Mouse (Mus musculus): ENCODE measurements around the gene Gng7.
"Not testable (repeated sequence)": the region's sequence is repeated elsewhere in the genome, so short reads cannot be mapped to it uniquely, and the experiment has no call there.

Gng7 gene

DNA sequence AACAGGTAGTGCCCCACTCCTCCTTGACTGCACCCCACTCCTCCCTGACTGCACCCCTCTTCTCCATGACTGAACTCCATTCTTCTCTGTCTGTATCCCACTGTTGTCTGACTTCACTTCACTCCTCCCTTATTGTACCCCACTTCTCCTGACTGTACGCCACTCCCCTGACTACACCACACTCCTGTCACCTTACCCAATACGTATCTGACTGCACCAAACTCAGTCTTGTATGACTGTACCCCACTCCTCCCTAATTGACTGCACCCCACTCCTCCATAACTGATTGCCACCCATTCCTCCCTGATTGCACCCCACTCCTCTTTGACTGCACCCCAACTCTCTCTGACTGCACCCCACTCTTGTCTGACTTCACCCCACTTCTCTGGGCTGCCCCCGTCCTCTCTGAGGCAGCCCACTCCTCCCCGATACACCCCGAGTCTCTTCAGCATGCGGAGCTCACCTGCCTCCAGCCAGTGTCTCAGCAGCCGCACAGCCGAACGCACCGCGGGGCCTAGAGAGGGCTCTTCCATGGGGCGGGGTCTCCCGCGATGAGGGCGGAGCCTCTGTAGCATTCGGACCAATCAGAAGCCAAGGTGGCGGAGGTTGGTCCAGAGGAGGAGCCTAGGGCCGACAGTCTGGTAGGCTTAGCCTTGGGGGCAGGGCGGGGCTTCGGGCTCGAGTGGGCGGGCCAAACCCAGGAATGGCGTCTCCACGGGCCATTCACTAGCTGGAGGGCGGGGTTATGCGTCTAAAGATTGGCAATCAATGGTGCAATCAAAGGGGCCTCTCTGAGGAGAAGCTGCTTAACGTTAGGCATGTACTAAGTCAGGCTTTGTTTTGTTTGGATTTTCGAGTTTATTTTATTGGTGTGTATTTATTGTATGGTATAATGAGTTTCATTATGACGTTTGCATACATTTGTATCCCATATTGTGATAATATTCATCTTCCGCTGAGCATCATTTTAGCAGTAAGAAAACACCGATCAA lies at the start of gene Gng7:
TSS of gene Gng7 (minus strand) at position 553 of the 992 bp plus-strand sequence.
- peak; percentile 99 for DNase-seq (ENCODE audit: low read depth, low spot score)

DNA sequence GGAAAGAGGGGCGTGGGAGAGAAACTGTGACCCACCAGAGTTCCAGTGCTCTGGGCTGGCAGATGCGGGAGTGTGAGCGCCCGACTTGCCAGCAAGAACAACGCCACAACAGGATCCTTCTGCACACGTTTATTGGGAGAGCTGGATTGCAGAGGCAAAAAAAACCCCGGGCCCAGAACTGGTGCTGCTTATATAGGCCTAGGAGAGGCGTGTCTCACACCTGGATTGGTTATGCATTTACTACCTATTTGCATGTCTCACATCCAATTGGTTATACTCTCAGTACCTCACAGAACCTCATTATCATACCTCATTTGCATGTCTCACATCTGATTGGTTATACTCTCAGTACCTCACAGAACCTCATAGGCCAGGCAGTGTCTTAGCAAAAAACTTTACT lies 49.8 kb upstream of the Gng7 start:
- not testable (repeated sequence) for DNase-seq (ENCODE audit: low read depth, low spot score)

DNA sequence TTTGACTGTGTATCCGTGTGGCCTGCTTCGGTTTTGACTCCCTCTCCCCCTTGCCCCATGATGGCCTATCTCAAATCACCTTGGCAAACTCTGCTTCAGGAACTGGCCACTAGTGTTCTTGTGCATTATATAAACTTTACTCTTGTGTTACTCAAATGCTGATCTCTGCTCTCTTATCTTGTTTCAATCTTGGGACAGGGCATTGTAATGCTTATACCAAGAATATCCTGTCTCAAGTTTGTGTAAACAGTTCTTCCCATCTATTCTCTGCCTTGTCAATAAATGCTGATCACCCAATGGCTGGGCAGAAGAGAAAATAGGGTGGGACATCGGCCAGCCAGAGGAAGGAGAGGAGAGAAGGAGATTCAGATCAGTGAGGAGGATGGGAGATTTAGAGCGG lies 48.0 kb upstream of the Gng7 start:
- DNase-seq (ENCODE audit: low read depth, low spot score) = no peak

DNA sequence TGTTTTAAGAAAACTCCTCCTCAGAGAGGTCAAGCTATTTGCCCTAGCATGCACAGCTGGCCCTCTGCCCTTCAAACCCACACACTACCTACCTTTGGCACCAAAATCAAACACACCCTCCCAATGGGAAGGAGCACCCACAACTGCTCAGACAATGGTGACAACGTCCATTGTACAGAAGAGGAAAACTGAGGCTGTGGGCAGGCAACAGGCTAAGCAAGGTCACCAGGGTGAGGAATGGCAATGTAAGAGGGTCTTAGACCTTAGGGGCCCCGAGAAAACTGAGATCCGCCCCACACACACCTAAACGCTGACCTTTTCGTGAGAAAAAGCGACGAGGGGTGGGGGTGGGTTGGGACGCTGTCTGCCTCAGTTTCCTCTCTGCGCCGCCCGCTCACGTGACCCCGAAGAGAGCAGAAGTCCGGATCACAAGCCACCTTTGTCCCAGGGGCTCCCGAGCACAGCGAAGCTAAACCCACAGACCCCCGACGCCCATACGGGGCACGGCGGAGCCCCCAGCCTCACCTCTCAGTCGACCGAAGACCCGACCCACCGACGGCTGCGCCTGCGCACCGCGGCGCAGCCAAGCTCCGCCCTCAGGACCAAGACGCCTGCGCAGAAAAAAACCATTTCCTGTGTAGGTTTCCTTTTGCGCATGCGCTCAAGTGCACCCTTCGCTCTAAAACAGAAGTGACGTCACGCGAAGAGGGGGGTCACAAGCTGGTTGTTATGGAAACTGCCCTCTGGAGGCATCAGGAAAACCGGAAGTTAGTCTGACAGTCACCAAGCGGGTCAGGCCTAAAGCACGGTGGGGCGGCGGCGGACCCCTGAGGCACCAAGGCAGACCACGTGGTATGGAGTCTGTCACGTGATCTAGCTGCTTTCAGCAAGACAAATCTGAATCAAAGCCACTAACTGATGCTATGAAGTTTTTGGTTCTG lies 45.1 kb upstream of the Gng7 start, which contains the start of gene Sgta:
TSS of gene Sgta (minus strand) at position 579 of the 941 bp plus-strand sequence.
- DNase-seq (ENCODE audit: low read depth, low spot score) = peak; percentile 99

DNA sequence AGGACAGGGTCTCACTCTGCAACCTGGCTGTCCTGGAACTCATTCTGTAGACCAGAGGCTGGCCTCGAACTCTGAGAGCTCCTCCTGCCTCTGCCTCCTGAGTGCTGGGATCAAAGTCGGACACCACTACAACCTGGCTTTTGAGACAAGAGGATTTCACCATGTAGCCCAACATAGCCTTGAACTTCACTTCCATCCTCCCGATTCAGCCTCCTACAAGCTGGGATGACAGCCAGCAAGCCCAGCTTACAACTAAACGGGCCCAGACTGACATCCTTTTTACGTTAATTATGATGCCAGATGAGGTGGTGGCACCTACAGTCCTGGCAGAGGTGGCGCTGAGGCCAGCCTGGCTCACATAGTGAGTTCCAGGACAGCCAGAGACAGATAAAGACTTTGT lies 44.2 kb upstream of the Gng7 start:
- no peak for DNase-seq (ENCODE audit: low read depth, low spot score)

DNA sequence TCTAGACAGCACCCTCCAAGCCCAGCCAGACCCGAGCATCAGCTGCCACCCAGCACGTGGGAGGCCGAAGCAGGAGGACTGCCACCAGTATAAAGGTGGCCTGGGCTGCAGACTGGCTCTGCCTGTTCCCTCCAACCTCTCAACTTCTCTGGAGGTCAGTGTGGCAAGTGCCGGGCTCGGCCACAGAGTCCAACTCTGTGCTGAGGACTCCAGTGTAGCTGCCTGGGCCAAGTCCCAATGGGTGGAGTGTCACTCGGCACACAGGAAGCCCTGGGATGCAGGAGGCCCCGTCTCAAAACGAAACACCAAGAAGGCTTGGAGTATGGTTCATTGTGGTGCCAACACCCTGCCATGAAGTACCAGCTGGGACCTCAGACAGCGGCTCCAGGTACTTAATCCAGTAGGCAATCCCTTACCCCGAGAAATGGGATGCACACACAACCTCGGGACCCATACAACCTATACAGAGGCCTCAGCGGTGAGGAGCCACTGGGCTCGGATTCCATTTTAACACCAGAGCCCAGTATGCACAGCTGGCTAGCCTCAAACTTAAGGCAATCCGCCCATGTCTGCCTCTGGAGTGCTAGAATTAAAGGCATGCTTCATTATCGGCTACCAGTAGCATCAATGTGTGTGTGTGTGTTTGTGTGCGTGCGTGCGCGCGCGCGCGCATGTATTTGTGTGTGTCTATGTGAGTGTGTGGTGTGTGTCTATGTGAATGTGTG lies 42.8 kb upstream of the Gng7 start:
- DNase-seq (ENCODE audit: low read depth, low spot score) = no peak

DNA sequence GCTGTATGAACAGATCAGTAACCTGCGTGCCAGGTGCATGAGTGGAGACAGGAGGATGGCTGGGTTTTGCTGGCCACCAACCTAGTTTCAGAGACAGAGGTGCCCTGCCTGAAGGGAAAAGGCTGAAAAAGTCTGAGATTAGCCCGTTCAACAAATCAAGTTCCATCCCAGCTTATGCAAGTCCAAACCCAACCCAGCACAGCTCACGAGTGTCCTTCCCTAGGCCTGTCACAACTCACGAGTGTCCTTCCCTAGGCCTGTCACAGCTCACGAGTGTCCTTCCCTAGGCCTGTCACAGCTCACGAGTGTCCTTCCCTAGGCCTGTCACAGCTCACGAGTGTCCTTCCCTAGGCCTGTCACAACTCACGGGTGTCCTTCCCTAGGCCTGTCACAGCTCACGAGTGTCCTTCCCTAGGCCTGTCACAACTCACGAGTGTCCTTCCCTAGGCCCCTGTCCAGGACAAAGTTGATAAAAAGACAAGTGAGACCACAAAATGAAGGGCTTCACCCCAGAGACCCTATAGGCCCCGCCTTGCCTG lies 41.1 kb upstream of the Gng7 start:
- DNase-seq (ENCODE audit: low read depth, low spot score) = not testable (repeated sequence)

DNA sequence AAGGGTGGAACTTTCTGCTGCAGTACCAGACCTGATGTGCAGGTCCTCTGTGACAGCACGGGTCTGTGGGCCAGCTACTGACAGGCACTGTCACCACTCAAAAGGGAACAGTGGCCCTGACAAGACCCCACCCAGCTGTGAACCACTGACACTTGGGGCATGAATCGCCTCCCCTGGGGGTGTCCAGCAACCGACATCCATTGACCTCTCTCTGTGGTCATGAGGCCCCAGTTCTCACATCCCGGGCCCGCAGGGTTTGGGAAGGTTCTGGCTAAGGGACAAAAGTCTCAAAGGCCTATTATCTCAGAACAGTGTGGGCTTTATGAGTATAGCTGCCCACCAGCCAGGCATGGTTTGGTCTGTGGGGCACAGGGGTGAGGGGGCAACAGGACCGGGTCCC lies 40.4 kb upstream of the Gng7 start:
- DNase-seq (ENCODE audit: low read depth, low spot score) = no peak

DNA sequence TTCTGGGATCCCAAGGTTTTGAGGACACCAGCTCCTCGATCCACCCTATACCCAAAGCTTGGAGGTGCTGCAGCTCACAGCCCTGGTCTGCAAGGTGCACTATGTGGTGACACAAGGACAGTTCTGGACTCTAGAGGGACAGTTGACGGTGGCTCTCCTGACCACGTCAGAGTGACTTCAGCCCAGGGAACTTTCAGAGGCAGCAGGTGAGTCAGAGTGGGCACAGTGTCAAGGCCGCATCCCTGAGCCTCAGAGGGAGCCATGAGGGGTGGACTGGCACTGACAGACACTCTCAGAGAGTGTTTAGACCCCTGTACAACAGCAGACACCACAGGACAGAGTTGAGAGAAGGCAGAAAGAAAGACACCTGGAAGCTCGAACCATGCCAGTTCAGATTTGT lies 37.8 kb upstream of the Gng7 start:
- no peak for DNase-seq (ENCODE audit: low read depth, low spot score)

DNA sequence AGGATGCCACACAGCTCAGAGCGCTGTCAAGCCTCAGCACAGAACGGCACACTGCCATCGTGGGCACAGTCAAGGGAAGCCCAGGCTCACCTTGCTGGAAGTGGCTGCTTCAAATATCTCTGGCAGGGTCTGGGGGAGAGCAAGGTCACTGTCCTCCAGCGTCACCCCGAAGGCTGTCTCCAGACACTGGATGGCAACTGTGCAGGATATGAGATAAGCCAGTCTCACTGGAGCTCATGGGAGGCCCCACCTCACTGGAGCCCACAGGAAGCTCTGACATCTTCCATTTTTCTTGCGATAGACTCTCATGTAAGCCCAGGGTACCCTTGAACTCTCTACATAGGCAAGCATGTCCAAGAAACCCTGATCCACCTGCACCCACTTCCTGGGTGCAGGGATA lies 36.4 kb upstream of the Gng7 start:
- no peak for DNase-seq (ENCODE audit: low read depth, low spot score)

DNA sequence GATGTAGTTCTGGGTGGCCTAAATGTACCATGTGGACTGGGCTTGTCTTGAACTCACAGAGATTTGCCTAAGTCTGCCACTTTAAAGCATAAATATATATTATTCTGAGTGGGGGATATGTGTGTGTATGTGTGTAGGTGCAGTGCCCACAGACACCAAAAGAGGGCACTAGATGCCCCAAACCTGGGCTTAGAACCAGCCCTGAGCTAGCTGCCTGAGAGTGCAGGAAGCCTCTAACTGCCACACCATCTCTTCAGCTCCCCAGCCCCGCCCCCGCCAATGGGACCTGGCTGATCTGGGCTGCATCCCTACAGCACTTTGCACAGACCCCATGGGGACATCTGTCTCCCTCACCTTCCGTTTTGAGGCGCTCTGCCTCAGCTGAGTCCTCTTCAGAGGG lies 35.9 kb upstream of the Gng7 start:
- peak; percentile 50 for DNase-seq (ENCODE audit: low read depth, low spot score)

DNA sequence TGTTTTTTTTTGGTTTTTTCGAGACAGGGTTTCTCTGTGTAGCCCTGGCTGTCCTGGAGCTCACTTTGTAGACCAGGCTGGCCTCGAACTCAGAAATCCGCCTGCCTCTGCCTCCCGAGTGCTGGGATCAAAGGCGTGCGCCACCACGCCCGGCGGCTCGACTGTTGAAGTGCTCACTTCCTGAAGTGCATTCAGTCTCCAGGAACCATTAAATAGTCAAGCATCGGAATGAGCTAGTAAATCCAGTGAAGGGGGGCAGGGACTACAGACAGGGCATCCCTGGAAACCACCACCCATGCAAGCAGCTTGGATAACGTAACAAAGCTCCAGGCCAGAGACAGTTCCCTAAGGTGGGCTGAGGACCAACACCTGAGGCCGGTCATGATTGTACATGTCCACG lies 30.5 kb upstream of the Gng7 start:
- not testable (repeated sequence) for DNase-seq (ENCODE audit: low read depth, low spot score)

DNA sequence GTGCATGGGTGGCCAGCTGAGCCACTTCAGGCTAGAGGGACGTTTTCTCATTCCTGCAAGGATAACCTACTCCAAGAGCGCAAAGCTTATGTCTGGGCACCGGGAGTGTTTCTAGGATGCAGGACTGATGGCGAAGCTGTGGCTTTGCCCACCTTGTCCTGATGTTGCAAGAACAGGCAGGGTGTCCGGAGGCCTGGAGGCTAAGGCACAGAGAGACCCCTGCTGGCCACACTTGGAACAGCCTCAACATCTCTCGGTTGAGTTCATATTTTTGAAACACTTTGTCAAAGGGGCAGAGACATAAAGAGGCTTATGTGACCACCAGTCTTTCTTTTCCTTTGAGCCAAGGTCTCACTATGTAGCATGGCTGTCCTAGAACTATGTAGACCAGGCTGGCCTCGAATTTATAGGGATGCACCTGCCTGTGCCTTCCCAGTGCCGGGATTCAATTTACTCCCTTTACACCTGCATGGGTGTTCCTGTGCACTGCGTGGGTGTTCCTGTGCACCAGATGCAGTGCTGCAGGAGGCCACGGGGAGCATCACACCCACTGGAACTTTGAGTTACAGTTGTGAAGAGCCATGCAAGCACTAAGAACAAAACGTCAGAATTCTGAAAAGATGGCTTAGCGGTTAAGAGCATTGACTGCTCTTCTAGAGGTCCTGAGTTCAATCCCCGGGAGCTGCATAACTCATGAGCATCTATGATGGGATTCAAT lies 26.9 kb upstream of the Gng7 start:
- peak; percentile 67 for DNase-seq (ENCODE audit: low read depth, low spot score)

DNA sequence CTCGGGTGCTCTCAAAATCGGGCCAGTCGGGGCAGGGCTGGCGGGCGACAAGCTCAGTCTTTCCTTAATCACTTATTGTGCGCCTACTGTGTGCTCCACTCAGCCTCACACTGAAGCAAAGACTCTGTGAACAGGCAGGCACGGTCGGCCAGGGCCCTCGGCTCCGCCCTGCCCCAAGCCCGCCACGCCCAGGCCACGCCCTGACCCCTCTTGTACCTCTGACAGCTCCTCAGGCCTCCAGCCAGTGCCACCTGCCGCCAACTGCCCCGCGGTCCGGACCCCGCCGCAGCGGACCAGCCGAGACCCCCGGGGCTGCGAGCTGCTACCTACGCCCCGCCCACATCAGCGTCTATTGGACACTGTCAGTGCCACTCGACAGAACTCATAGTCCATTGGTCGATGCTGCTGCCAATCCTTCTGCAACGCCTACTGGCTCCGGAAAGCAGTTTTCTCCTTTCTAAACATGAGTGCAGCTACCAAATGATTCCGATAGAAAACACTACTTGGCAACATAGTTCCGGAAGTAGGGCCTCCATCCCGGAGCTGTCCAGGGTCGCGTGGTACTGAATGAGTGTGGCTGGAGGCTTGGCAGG lies 22.3 kb upstream of the Gng7 start, which contains the start of gene Slc39a3:
TSS of gene Slc39a3 (minus strand) at position 439 of the 593 bp plus-strand sequence.
- peak; percentile 100 for DNase-seq (ENCODE audit: low read depth, low spot score)

DNA sequence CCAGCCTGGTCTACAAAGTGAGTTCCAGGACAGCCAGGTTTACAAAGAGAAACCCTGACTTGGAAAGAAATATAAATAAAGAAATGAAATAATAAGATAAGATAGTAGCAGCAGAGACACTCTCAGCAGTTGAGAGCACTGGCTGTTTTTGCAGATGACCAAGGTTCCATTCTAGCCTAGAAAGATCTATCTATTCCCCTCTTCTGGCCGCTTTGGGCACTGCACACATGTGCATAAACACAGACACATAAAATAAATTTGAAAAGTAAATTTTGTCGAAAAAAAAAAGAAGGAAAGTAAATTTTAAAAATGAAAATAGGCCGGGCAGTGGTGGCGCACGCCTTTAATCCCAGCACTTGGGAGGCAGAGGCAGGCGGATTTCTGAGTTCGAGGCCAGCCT lies 21.5 kb upstream of the Gng7 start:
- DNase-seq (ENCODE audit: low read depth, low spot score) = peak; percentile 59

DNA sequence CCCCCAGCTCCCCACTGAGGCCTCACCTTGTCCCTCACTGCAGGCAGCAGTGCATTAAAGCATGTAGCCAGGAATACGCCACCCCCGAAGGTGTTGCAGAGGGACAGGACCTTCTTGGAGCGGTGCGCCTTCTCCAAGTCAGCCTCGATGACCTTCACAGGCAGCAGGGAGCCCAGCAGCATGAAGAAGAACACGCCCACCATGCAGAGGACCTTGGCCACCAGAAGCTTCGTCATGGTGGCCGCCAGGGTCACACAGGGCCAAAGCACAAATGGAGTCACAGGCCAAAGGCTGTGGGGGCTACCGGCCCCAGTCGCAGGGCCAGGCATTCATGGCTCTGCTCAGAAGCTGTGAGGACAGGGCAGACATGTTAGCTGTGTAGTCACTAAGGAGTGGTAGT lies 18.8 kb upstream of the Gng7 start:
- no peak for DNase-seq (ENCODE audit: low read depth, low spot score)

DNA sequence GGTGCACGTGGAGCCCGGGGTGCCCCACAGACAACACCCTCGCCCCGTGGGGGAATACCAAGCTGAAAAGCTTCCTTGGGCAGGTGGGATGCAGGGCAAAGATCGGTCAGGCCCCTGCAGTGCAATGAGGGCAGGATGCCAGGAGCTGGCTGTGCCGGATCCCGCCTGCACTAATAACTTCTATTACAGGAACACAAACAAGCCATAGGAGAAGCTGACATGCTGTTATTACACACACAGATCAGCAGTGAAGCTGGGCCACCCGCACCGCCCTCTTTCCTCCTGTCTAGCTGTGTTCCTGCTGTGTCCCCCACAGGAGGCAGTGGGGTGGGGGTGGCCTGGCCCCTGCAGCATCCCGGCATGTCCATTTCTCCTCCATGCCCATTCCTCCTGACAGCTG lies 14.3 kb upstream of the Gng7 start:
- DNase-seq (ENCODE audit: low read depth, low spot score) = no peak

DNA sequence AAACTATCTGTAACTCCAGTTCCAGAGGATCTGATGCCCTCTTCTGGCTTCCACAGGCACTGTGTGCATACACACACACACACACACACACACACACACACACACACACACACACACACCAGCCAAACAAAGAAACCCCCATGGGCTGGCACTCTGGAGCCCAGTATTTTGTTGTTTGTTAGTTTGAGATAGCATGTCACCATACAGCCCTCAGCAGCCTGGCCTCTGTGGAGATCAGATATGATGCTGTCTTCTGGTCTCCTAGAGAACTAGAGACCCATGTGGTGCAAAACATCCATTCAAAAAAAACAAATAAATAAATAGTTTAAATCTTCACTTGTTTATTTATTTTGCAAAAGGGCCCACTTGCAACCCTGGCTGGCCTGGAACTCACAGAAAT lies 13.5 kb upstream of the Gng7 start:
- no peak for DNase-seq (ENCODE audit: low read depth, low spot score)

DNA sequence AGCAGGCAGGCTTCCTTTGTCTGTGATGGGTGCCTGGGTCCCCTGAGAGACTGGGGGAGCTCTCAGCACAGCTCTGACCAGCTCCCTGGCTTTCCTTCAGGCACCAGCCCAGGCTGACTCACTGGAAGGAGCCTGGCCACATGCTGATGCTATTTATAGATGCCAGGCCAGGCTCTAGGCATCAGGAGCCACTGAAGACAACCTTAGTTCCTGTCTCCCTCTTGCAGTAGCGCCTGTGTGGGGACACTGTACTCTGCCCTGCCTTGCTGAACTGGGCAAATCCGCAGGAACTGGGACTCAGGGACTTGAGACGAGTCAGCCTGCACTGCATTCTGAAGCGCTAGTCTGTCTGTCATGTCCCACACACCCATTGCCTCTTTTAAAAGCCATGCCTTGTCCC lies 12.6 kb upstream of the Gng7 start:
- no peak for DNase-seq (ENCODE audit: low read depth, low spot score)

DNA sequence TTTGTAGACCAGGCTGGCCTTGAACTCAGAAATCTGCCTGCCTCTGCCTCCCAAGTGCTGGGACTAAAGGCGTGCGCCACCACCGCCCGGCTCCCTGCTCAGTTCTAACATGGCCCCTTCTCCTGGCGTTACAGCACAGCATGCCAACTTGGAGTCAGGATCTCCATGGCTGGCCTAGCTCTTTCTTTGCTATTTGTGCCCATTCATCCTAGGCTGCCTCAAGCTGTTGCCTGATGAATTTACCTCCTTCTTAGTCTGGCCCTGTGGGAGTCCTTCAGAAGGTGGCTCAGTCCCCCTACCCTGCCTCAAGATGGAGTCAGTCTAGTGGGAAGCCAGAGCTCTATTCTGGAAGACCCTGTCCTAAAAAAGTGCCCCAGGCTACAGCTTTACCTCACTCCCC lies 12.1 kb upstream of the Gng7 start:
- DNase-seq (ENCODE audit: low read depth, low spot score) = no peak
